8 mouse cellular contexts compared by ENCODE assay signal in the genomic region with DNA sequence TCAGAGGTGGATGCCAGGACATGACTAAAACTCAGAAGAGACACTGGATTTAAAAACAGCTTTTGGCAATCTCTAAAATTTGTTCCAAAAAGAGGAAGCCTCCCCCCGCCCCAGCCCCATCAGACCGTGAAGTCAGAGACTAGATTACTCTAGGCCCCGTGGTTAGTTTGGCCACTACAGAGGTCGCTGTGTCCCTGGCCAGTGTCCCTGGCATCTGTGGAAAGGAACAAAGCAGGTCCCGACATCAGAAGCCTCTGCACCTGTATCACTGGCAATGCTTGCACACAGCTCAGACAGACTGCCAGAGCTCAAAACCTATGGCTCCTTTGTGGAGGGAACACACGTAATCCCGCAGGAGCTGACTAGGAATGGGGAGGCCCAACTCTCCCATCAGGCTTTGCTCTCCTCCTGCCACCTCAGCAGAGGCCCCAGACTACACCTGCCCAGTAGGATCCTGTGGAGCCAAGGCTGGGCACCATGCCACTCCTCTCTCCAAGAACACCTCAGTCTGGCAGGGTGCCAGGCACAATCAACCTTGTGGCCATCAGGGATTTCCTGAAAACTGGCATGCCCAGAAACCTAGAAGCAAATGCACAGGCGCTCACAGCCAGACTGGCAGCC. TPM values are rescaled to one million over a fixed set of nuclear protein-coding genes. Genes with fewer than 3 reads are reported as not detected.
DNase-seq lines count a peak whose midpoint lies in the region; ATAC-seq and TF ChIP-seq lines count a peak whose summit lies in the region.

No protein-coding gene starts in this region.

- H3K9ac ChIP-seq in liver, postnatal 0 days (replicated peaks), result no peak overlapping the region
- no peak overlapping the region for H3K9ac ChIP-seq in liver, embryonic 11.5 days (ENCODE audit: low read depth, low read length)
- peak overlapping the region; percentile 70 for H3K9ac ChIP-seq in heart, embryonic 13.5 days

- WGBS in liver, postnatal 0 days (ENCODE audit: insufficient replicate concordance), result 58% methylated on average over 8 of the region's 8 CpGs
- WGBS in liver, embryonic 11.5 days, result 65% methylated on average over 8 of the region's 8 CpGs
- 55% methylated on average over 8 of the region's 8 CpGs for WGBS in heart, embryonic 13.5 days

- H3K4me2 ChIP-seq in liver, postnatal 0 days (ENCODE audit: low read depth, low read length), result no peak overlapping the region
- H3K4me2 ChIP-seq in liver, embryonic 11.5 days, result no peak overlapping the region
- peak overlapping the region; percentile 22 for H3K4me2 ChIP-seq in heart, embryonic 13.5 days

- ATAC-seq in liver, postnatal 0 days, result no peak
- ATAC-seq in liver, embryonic 11.5 days (replicated peaks; ENCODE audit: low FRiP score), result no peak
- no peak for ATAC-seq in heart, embryonic 13.5 days (ENCODE audit: extremely low read depth, insufficient number of reproducible peaks, low FRiP score, low TSS enrichment)
- ATAC-seq in monocyte, adult 5-6 weeks (replicated peaks; ENCODE audit: insufficient number of reproducible peaks, low FRiP score, low TSS enrichment, poor library complexity, severe bottlenecking), result no peak

- H3K9me3 ChIP-seq in liver, postnatal 0 days (ENCODE audit: low read length), result no peaks in the 10 kb centered on the region
- no peaks in the 10 kb centered on the region for H3K9me3 ChIP-seq in liver, embryonic 11.5 days (ENCODE audit: control insufficient read depth, low read length)
- H3K9me3 ChIP-seq in heart, embryonic 13.5 days, result no peaks in the 10 kb centered on the region

- no peaks in the 10 kb centered on the region for H3K27me3 ChIP-seq in liver, postnatal 0 days (ENCODE audit: insufficient read depth, low read length)
- H3K27me3 ChIP-seq in liver, embryonic 11.5 days (replicated peaks; ENCODE audit: control insufficient read depth, insufficient read depth, low read length), result no peaks in the 10 kb centered on the region
- H3K27me3 ChIP-seq in heart, embryonic 13.5 days (replicated peaks), result no peaks in the 10 kb centered on the region

- no peak overlapping the region for H3K27ac ChIP-seq in liver, postnatal 0 days (ENCODE audit: low read depth)
- H3K27ac ChIP-seq in liver, embryonic 11.5 days (ENCODE audit: low read depth, low read length), result no peak overlapping the region
- H3K27ac ChIP-seq in heart, embryonic 13.5 days (replicated peaks), result peak overlapping the region; percentile 94

- peak; percentile 49 for DNase-seq in liver, postnatal 0 days
- no peak for DNase-seq in liver, embryonic 11.5 days (ENCODE audit: low spot score)
- peak; percentile 75 for DNase-seq in cerebellum, adult 11 months
- peak; percentile 89 to 91 for DNase-seq in kidney, postnatal 36 days
- DNase-seq in ovary, postnatal 14 days (ENCODE audit: low spot score), result peak; percentile 57
- DNase-seq in left cerebral cortex, postnatal 36 days (ENCODE audit: low spot score in 2 of 2), result no peak

- peaks cover 45% of the 10 kb centered on the region for H3K4me1 ChIP-seq in liver, postnatal 0 days (ENCODE audit: insufficient read depth)
- peaks cover 42% of the 10 kb centered on the region for H3K4me1 ChIP-seq in liver, embryonic 11.5 days (replicated peaks; ENCODE audit: control insufficient read depth, insufficient read depth, low read length)
- H3K4me1 ChIP-seq in heart, embryonic 13.5 days, result peaks cover 99% of the 10 kb centered on the region

- no peaks in the 10 kb centered on the region for H3K36me3 ChIP-seq in liver, postnatal 0 days (replicated peaks; ENCODE audit: insufficient read depth, low read length)
- no peaks in the 10 kb centered on the region; the same call in 1 of the 2 replicates for H3K36me3 ChIP-seq in liver, embryonic 11.5 days (ENCODE audit: control insufficient read depth, insufficient read depth, low read length)
- H3K36me3 ChIP-seq in heart, embryonic 13.5 days, result no peaks in the 10 kb centered on the region; the same call in 1 of the 2 replicates

- intact Hi-C loops in left cerebral cortex, postnatal 36 days (cut with DNase I), result no loop called here

- no peak overlapping the region for H3K4me3 ChIP-seq in liver, postnatal 0 days (ENCODE audit: low read depth, low read length)
- no peak overlapping the region for H3K4me3 ChIP-seq in liver, embryonic 11.5 days (ENCODE audit: low read depth, low read length)
- H3K4me3 ChIP-seq in heart, embryonic 13.5 days, result no peak overlapping the region

- TF ChIP-seq CTCF in liver, postnatal 0 days (IDR thresholded peaks at IDR 0.05; ENCODE audit: low read depth), result no peak

- TF ChIP-seq EP300 in liver, postnatal 0 days (IDR thresholded peaks at IDR 0.05; ENCODE audit: low read depth), result no peak

RNA-seq across cellular contexts. Expression of a gene that starts 5.2 kb away (rescaled TPM):
- 1.1 and 1.3 TPM in 2 replicates for polyA plus RNA-seq in liver, postnatal 0 days (2015; fragmentation: Nextera tagmentation; extraction: Ambion mirVana)
- 6.7 and 8.1 TPM in 2 replicates for polyA plus RNA-seq in liver, embryonic 11.5 days (2014; fragmentation: Nextera tagmentation; extraction: Ambion mirVana)
- polyA plus RNA-seq in heart, embryonic 13.5 days (2015; fragmentation: Nextera tagmentation; extraction: Ambion mirVana), result 14.3 and 17.0 TPM in 2 replicates
- 10 to 100 TPM; 18.7 to 21.8 TPM for total RNA-seq in left cerebral cortex, postnatal 36 days (2021)
- total RNA-seq in monocyte, adult 5-6 weeks (2017), result 1.3 to 6.4 TPM (median 4.1 TPM) in 3 replicates

RNA-seq across cellular contexts. Expression of a gene that starts 5.3 kb away (rescaled TPM):
- polyA plus RNA-seq in liver, postnatal 0 days (2015; fragmentation: Nextera tagmentation; extraction: Ambion mirVana), result 7.8 and 9.6 TPM in 2 replicates
- 25.7 and 26.1 TPM in 2 replicates for polyA plus RNA-seq in liver, embryonic 11.5 days (2014; fragmentation: Nextera tagmentation; extraction: Ambion mirVana)
- 42.8 and 53.9 TPM in 2 replicates for polyA plus RNA-seq in heart, embryonic 13.5 days (2015; fragmentation: Nextera tagmentation; extraction: Ambion mirVana)
- 10 to 100 TPM; 20.2 to 27.0 TPM for total RNA-seq in left cerebral cortex, postnatal 36 days (2021)
- 11.6 to 45.4 TPM (median 31.4 TPM) in 3 replicates for total RNA-seq in monocyte, adult 5-6 weeks (2017)

Comparison
In these comparisons a context has a peak if more than half of its experiments do, and no peak if none do; other contexts are left out.
1. DNase-seq: peak in liver, postnatal 0 days (single experiment), cerebellum, adult 11 months (single experiment), kidney, postnatal 36 days (2 of 2) and ovary, postnatal 14 days (single experiment); none in liver, embryonic 11.5 days (single experiment) and left cerebral cortex, postnatal 36 days (0 of 2).